Mouse (Mus musculus) left cerebral cortex, adult 2 months (tissue): ENCODE measurements around the gene Nuak2. TPM values are rescaled to one million over a fixed set of nuclear protein-coding genes. Genes with fewer than 3 reads are reported as not detected.
A peak's percentile ranks its signal among the peaks of the same experiment; 100 is the strongest.

Experiments
- DNase-seq, 2 experiments: peaks; one replicate each; pipeline ENCODE4 v3.0.0; 2021 to 2022; ENCODE audit warnings: low spot score in 2 of 2, mixed read lengths in 1 of 2; ENCODE audit errors: extremely low spot score in 1 of 2
- H3K27ac ChIP-seq: fragments of 200-600 bp; 2 replicates; pipeline ENCODE4 v1.8.1; 2022
- H3K4me3 ChIP-seq: fragments of 200-600 bp; 2 replicates; pipeline ENCODE4 v1.8.1; 2022
- CTCF ChIP-seq: fragments of 200-600 bp; IDR thresholded peaks from 2 replicates; pipeline ENCODE4 v1.8.1; 2022; ENCODE audit warnings: antibody characterized with exemption, mild to moderate bottlenecking, moderate library complexity
- intact Hi-C: fragments of 180-260 bp; cut with DNase I; formaldehyde crosslinking; loops from one replicate; pipeline ENCODE4 v1.15.1; 2025
- total RNA-seq, 2 experiments: library from RNA; stranded (reverse); gene quantifications; 2 replicates each; pipeline ENCODE4 v1.2.3; 2021

The Nuak2 gene
- total RNA-seq, 2 experiments from 2014 or later = 1.4 TPM

GRCm38 (mm10) chr1:132287445-132287844, 28.5 kb upstream of the Nuak2 start:
- no peak for TF ChIP-seq CTCF
- no peak overlapping the region for H3K4me3 ChIP-seq
- no peak for DNase-seq
- intact Hi-C loops = no loop called here
- no peak overlapping the region for H3K27ac ChIP-seq

- Histone ChIP-seq H3K4me3 (no peak overlapping the region), H3K27ac (no peak overlapping the region)
- no peak; the same call in 1 of the 2 replicates for TF ChIP-seq CTCF
- intact Hi-C loops = no loop called here
- no peak for DNase-seq
Observed at GRCm38 (mm10) chr1:132287991-132288451, 27.9 kb upstream of the Nuak2 start.

- H3K27ac ChIP-seq = no peak overlapping the region
- intact Hi-C loops = no loop called here
- DNase-seq = no peak
- no peak for TF ChIP-seq CTCF
- H3K4me3 ChIP-seq = no peak overlapping the region
Observed at GRCm38 (mm10) chr1:132289965-132290364, 26.0 kb upstream of the Nuak2 start.

GRCm38 (mm10) chr1:132290921-132291675, 24.8 kb upstream of the Nuak2 start:
- no peak; the same call in 1 of the 2 replicates for TF ChIP-seq CTCF
- no peak for DNase-seq
- intact Hi-C loops = no loop called here
- no peak overlapping the region for H3K27ac ChIP-seq
- H3K4me3 ChIP-seq = no peak overlapping the region

DNA sequence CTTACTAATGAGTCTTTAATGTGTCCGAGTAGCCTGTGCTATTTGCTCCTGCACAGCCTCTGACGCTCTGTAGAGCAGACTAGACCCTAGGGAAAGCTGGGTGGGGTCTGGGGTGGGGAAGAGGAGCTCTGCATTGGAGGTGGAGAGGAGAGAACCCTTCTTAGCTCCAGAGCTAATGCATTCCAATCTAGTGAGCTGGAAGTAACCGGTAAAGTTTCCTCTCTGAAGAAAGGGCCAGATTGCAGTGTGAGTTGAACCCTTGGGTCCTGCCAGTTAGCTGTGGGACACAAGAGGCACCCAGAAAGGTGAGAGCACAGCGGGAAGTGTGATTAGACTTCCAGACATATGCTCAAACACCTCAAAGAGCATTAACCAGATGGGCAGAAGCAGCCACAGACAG, 24.2 kb upstream of the Nuak2 start:
- H3K27ac ChIP-seq = no peak overlapping the region
- no peak for DNase-seq
- intact Hi-C loops = no loop called here
- TF ChIP-seq CTCF = no peak
- no peak overlapping the region for H3K4me3 ChIP-seq

- Histone ChIP-seq H3K27ac (no peak overlapping the region), H3K4me3 (no peak overlapping the region)
- intact Hi-C loops = no loop called here
- no peak for DNase-seq
- no peak; the same call in none of the 2 replicates for TF ChIP-seq CTCF
Observed at GRCm38 (mm10) chr1:132292318-132293129, 23.4 kb upstream of the Nuak2 start.

GRCm38 (mm10) chr1:132295506-132295905, 20.4 kb upstream of the Nuak2 start:
- no peak overlapping the region for H3K27ac ChIP-seq
- no peak for DNase-seq
- TF ChIP-seq CTCF = no peak
- H3K4me3 ChIP-seq = no peak overlapping the region
- intact Hi-C loops = no loop called here

DNA sequence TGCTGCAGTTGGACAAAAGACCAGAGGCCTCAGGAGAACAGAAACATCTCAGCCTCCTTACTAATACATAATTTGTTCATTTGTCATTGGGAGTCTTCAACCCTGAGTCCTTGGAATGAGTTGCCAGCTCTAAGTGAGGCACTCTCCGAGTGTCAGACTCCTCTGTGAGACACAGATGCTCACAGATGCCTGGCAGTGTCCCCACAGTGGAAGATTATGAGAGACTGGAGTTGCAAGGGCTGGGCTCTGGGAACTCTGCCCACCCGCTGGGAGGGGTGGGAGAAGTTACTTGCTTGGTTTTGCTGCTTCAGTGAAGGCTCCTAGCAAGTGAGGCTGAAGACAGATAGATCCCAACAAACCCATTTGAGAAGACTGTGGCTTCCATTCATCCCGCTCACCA, 19.9 kb upstream of the Nuak2 start:
- no peak overlapping the region for H3K4me3 ChIP-seq
- intact Hi-C loops = no loop called here
- DNase-seq = no peak
- no peak overlapping the region for H3K27ac ChIP-seq
- no peak for TF ChIP-seq CTCF

DNA sequence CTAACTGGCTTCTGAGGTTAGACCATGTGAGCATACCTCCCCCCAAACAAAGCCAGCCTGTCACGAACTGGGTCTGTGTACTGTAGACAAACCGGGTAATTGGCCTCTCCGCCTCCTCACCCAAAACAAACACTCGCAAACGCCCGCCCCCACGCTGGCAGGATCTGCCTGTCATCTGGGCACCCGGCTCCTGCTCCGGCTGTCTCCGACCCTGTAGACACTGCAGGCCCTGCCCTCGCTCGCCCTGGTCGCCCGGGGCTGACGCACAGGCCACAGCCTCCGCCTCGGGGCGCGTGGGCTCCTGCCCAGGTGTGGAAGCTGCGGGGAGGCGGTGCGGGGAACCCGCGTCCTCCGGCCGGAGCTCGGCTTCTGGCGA, 17.5 kb upstream of the Nuak2 start, which contains the start of gene Klhdc8a:
Gene Klhdc8a, plus strand, starts transcription at position 202 of the 376 bp plus-strand sequence.
- Histone ChIP-seq H3K27ac (peak within 1 kb of the TSS; percentile 86), H3K4me3 (peak within 1 kb of the TSS; percentile 54)
- peak; percentile 54 to 67 for DNase-seq
- TF ChIP-seq CTCF = no peak
- intact Hi-C loops = no loop called here

GRCm38 (mm10) chr1:132298801-132299464, 17.0 kb upstream of the Nuak2 start:
- H3K27ac ChIP-seq = peak overlapping the region; percentile 86

DNA sequence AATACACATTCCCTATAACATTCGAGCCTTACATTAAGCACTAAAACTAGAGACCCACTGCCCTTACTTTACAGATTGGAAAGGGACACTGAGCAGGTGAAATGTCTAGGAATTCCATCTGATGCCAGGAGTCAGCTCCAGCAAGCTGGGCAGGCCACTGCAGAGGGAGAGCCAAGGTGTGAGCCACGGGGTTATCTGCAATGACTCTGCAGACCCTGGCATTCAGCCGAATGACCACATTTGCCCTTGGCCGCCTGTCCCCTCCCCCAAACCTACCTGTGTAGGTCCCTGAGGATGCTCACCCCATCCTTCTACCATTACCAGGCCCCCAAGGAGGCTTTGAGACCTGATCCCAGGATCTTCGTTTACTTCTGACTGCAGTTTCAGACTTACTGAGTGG, 16.2 kb upstream of the Nuak2 start:
- H3K4me3 ChIP-seq = peak overlapping the region; percentile 54
- intact Hi-C loops = no loop called here
- peak overlapping the region; percentile 86; the same call in 1 of the 2 replicates for H3K27ac ChIP-seq
- TF ChIP-seq CTCF = no peak
- DNase-seq = no peak

More at GRCm38 (mm10) chr1:132298801-132299464, 17.0 kb upstream of the Nuak2 start:
- no peak for TF ChIP-seq CTCF
- H3K4me3 ChIP-seq = peak overlapping the region; percentile 54
- intact Hi-C loops = no loop called here
- DNase-seq = peak; percentile 30 to 48

GRCm38 (mm10) chr1:132301242-132301641, 14.7 kb upstream of the Nuak2 start:
- intact Hi-C loops = no loop called here
- DNase-seq = no peak
- no peak for TF ChIP-seq CTCF
- no peak overlapping the region for H3K4me3 ChIP-seq
- no peak overlapping the region for H3K27ac ChIP-seq
